Mouse (Mus musculus): ENCODE data around the gene Col4a3.

DNA sequence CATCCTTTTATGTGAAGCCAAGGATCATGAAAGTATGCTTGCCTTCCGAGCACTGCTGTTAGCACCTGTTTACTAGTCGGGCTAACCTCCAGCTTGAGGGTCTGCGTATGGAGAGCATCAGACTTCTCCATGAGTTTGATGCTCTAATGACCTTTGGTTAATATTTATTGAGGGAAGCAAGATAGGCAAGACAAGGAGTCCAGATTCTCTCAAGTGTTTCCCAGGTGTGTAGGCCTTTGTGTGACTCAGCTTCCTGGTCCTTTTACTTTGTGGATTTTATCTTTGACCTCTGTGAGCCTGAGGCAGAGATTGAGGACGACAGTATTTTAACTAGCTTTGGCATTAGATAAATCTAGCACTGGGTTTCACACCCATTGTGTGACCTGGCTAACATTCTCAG is 179.9 kb downstream of the Col4a3 start:
- TF ChIP-seq EP300 (IDR thresholded peaks at IDR 0.05; ENCODE audit: insufficient read depth, low read depth, low read length) (no peak), CTCF (IDR thresholded peaks at IDR 0.05) (no peak), POLR2A (IDR thresholded peaks at IDR 0.05; ENCODE audit: insufficient read depth, low read depth, low read length) (no peak)
